Mouse (Mus musculus) left cerebral cortex, adult 9 months (tissue): ENCODE data around the gene Pou2f3.
"Not testable (repeated sequence)": the region's sequence is repeated elsewhere in the genome, so short reads cannot be mapped to it uniquely, and the experiment has no call there.

Experiments
- DNase-seq, 2 experiments: peaks; one replicate each; pipeline ENCODE4 v3.0.0; 2022; ENCODE audit warnings: low spot score in 2 of 2

The Pou2f3 gene

DNA sequence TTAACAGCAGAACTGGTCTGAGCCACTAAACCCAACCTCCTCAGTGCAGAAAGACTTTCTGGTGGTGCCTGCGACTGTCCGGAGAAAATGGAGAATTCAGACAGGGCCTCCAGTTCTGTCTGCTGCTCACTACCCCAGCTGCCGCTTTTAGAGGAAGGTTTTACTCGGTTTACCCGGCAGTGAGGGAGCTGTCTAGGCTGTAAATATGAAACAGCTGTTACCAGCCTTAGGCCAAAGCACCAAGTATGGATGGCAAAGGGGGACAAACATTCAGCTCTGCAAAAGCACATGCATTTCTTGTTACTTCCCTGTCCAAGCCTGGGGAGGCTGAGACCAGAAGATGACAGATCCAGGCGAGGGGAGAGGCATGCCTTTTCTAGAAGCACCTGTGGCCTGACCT lies 43.8 kb downstream of the Pou2f3 start:
- DNase-seq = no peak

DNA sequence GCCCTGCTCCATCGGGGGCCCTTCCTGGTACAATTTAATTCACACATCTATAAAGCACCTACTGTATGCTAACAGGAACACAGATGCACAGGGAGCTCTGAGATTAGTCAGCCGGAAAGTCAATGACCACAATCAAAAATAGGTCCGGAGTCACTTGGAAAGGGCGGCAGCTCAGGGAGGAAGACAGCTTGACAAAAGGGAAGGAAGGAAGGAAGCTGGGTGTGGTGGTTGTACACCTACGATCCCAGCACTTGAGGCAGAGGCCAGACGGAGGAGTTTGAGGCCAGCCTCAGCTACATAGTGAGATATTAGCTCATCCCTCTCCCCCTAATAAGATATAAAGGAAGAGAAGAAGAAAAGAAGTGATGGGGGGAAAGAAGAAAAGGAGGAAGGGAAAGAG lies 54.2 kb downstream of the Pou2f3 start:
- no peak for DNase-seq

DNA sequence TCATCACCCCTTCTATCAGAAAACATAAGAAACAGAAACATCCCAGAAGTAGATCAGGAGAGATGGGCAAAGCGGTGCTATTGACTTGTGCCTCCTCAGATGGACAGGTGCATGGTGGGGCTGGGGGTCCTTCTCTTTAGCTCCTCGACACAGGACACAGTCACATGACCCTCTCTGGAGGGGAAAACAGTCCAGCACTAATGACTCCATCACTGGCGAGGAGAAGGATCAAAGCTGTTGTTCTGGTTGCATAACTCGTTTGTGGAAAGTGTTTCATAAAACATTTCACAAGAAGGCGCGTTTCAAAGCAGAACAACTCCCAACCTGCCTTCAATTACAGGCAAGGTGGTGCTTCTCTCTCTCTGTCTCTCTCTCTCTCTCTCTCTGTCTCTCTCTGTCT lies 58.4 kb downstream of the Pou2f3 start:
- DNase-seq = no peak

DNA sequence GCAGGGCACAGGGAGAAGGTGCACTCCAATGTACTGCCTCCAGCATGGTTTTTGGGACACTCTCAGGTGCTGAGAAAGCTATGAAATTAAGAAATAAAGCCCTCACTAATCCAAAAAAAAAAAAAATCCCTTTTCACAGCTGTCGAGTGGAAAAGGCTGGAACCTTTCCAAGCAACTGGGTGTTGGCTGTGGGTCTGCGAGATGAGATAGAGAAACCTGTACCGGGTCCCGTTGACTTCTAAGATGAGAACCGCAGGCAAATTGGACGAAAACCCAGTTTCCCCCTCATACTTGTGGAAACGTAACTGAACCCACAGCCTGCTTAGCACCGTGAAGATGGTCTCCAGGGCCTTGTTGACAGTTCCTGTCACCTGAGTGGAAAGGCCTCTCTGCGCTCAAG lies 59.2 kb downstream of the Pou2f3 start:
- no peak for DNase-seq

DNA sequence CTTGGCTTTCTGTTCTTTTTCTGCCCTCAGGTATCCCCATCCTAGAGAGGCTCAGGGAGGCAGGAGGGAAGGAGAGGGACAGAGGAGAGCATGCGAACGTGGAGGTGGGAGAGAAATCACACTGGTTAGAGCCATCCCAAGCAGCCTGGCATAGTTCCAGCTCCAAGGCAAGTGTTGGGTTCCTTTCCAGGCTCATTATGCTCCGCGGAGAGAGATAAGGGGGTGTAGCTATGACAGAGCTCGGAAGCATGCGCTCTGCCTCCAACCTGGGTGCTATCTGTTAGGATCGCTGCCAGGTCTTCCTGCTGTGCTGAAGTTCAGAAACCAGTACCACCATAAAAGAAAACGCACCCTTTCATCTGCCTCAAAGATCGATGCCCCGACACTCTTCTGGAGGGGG lies 60.1 kb downstream of the Pou2f3 start:
- peak in 1 of 2 experiments; percentile 80 for DNase-seq

DNA sequence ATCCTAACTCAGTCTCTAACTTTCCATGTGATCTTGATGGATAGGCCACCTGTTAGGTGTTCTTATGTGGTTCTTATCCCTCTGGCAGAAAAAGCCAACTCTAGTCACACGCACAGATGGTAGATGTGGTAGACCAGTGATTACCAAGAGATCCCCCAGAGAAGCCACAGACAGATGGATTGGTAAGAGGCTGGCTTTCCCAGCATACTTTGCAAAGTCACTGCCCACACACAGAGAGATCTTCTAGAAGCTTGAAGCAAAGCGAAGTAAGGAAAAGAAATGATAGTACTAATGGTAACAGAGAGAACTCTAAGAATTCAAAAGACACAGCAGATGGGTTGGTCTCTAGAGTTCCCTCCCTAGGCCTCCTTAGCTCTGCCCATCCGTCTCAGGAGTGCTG lies 60.7 kb downstream of the Pou2f3 start:
- peak in 1 of 2 experiments; percentile 65 for DNase-seq

DNA sequence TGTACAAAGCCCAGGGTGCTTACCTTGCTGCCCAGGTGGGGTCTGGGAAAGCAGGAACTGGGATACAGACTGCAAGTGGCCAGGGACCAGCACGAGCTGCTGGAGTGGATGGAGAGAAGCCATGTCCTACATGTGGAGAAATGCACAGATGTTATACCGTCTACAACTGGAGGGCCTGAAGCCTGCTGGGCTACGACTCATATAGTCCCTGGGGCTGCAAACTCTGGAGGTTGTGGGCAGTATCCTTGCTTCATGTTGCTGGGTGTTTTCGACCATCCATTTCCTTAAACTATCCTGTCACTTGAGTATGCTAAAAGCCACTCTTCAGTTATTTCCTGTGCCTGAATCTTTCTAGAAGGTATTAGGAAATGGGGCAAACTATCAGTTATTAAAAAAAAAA lies 65.0 kb downstream of the Pou2f3 start:
- no peak for DNase-seq

DNA sequence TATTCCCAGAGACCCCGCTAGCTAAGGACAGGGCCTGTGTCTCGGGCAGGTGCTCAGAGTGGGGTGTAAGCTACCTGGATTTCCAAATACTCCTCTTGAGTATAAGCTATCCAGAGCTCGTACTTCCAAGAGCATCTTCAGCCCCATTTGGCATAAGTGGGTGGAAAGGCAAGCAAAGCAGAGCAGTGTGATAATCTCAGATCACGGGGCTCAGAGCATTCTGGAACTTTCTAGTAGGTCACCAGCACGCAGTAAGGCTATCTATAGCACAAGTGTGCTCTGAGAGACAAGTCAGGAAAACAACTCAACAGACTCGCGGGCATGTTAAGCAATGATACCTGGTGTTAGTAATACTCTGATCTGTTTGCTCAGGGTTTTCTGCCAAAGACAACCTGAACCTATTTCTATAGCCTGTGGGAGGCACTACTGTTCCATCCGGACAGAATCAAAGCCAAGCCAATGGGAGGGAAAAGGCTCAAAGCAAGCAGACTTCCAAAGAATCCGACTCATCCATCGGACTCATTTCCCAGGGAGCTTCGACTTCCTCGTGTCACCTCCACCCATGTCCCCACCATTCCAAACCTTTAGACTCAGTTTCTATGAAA lies 65.9 kb downstream of the Pou2f3 start:
- DNase-seq = no peak

DNA sequence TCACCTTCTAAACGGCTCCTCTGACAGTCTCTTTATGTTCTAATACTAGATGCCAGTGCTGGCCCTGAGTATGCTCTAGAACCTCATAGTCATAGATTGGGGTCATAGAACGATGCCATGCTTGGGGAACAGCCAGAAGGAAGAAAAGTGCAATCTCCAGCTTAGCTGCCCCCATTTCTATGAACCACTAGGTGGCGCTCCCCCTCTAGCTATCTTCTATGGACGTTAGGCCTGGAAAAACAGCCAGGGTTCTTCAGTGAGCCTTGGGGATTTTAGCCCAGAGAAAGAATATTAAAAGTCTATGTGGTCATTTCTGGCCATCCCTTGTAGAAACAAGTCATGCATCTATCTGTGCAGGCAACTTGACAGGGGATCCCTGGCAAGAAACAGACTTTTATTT lies 68.3 kb downstream of the Pou2f3 start:
- peak in 1 of 2 experiments; percentile 81 for DNase-seq

DNA sequence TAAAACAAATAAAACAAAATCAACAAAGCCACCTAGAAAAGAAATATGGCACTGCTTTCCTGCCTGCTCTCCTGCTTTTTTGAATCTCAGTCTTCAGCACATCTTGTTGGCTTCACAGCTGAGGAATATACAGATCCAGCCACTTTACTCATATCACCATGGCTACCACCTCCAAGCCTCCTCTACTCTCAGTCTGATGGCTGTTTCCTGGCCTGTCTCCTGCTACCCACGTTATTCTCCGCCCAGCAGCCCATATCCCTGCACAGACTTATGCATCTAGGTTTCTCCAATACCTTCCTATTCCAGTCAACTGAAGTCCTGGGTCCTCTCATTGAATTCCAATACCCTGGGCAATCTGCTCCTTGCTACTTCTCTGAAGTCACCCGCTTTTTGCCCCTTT lies 76.6 kb downstream of the Pou2f3 start:
- peak in 1 of 2 experiments; percentile 78 for DNase-seq

DNA sequence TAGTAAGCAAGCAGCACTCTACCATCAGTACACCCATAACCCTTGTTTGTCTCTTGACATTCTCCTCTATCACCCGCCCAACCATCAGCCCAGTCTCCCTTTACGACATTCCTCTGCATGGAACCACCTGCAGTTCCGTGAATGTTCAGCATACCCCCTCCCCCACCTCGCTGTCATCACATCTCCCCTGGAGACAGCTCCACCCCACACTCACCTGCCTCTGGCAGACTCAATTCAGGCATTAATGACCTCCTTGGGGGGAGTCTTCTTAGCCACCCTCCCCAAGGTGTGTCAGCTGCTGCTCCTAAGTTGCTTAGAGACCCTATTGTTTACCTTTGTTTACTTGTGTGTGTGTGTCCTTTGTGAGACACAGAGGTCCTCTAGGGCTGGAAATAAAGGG lies 77.8 kb downstream of the Pou2f3 start:
- DNase-seq = no peak

DNA sequence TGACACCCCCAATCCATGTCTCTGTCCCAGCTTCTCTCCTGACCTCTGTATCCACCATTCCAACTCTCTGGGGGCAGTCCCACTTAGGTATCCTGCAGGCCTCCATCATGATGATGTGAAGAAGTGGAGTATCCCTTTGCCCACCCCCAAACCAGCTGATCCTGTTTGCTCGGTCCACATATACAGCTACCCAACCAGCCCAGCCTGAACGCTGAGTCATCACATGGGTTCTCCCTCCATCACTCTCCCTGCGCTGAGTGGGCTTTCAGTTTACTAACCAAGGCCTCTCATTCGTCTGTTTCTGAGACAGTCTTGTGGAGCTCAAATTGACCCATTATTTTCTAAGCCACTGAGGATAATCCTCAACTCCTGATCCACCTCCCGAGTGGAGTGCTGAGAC lies 78.2 kb downstream of the Pou2f3 start:
- no peak for DNase-seq

DNA sequence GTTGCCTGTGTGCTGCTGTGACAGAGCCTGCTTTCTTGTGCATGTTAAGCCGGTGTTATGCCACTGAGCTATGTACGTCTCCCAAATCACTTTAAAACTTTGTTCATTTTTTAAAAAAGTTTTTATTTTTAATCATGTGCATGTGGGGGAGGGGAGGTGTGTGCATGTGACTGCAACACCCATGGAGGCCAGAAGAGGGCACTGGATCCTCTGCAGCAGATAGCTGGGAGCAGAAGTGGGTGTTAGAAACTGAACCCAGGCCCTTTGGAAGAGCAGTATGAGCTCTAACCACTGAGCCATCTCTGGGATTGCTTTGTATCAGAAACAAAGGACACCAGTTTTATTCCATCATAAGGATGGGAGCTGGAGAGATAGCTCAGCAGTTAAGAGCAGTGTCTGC lies 79.5 kb downstream of the Pou2f3 start:
- DNase-seq = no peak

DNA sequence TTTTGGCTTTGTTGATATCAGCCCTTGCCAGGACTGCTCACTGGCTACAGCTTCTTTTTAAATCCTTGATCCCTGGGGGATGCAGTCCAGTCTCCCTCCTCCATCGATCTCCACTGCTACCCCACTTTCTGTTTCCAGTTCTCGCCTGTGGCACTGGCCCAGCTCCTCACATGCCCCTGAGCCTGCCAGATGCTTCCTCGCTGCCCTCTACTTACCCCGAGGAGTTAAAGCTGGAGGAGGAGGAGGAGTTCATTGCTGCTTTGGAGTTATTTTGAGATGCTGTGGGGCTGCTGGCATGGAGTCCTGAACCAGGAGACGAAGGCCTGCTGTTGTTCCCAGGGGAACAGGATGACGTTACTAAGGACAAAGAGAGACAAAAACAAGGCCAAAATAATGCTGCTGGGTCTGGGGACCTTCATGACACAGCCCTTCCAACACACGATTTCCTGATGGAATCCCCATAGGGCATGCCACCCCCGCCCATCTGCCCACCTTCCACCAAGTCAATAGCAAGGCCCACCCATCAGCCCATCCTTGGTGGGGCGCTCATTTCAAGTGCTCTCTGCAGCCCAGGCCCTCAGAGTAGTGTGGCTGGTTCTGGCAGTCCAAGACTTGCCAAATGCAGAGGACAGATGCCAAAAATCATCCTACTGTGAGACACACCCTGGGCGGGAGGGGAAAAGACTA lies 82.9 kb downstream of the Pou2f3 start:
- peak in 1 of 2 experiments; percentile 61 for DNase-seq

DNA sequence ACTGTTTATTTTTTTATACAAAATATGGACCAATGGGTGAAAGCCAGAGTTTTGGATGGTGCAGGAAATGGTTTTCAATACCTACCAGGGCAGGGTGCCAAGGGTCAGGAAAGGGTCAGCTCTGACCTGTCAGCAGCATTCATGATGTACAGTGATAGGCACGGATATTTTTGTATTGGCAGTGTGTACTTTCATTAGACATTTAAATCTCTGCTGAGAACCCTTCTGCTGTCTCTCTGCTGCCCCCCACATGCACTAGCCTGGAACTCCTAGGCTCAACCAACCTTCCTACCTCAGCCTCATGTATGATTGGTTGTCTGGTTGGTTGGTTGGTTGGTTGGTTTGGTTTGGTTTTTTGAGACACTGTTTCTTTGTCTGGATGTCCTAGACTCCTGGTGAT lies 87.8 kb downstream of the Pou2f3 start:
- no peak for DNase-seq

DNA sequence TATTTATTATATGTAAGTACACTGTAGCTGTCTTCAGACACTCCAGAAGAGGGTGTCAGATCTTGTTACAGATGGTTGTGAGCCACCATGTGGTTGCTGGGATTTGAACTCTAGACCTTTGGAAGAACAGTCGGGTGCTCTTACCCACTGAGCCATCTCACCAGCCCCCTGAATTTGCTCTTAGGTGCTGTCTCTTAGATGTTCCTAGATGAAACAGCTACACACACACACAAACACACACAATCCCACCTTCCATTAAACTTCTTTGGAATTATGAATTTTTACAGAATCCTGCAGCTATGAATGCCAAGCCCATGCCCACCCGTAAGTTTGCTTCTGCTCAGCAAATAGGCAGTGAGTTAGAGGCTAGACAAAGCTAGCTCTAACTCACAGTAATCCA lies 88.2 kb downstream of the Pou2f3 start:
- not testable (repeated sequence) for DNase-seq

DNA sequence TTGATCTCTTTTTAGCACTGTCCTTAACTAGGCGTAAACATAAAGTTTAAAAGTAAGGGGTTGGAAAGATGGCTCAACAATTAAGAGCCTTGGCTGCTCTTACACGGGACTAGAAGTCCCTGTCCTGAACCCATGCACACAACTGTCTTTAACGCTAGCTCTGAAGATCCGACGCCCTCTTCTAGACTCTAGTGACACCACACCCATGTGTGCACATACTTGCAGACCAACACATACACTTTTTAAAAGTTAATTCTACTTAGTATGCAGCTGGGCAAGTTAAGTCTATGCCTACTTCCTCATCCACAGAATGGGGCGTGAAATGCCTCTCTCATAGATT lies 93.2 kb downstream of the Pou2f3 start:
- no peak for DNase-seq

DNA sequence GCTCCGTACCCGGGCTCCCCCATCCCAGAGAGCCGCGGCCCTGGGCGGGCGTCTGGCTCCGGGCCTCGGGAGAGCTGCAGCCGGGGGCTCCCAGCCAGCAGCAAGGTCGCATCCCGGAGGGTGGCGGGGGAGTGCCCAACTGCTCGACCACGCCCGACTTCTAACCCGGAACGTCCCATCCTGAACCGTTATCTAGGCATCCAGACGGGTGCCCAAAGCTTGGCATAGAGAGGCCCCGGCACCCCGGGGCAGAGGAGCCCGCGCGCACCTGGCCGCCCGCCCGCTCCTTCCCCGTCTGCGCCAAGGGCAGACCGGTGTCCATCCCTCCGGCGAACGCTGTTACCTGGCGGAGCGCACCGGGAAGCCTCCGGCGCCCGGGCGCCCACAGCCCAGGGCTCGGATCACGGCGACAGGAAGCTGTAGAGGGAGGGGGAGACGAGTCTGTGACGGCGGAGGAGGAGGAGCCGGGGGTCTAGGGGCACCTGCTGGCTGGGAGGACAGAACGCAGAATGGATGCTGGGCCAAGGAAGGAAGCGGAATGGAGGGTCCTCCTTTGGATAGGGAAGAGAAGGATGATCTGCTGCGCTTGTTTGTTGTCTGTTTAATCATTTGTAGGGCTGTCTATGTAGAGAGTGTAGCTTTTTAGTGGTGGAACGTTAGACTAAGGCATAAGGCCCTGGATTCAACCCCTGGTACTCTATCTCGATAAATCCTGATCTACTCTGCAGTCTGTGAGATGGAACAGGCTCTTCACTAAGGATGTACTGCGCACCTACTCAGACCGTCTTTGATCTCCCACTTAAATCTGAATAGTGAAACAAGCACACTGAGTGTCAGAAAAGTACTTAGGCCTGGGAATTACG lies 93.8 kb downstream of the Pou2f3 start, which contains the start of gene Tmem136:
Tmem136 (minus strand) TSS at position 437 of the 863 bp plus-strand sequence.
- peak in 1 of 2 experiments; percentile 56 for DNase-seq

DNA sequence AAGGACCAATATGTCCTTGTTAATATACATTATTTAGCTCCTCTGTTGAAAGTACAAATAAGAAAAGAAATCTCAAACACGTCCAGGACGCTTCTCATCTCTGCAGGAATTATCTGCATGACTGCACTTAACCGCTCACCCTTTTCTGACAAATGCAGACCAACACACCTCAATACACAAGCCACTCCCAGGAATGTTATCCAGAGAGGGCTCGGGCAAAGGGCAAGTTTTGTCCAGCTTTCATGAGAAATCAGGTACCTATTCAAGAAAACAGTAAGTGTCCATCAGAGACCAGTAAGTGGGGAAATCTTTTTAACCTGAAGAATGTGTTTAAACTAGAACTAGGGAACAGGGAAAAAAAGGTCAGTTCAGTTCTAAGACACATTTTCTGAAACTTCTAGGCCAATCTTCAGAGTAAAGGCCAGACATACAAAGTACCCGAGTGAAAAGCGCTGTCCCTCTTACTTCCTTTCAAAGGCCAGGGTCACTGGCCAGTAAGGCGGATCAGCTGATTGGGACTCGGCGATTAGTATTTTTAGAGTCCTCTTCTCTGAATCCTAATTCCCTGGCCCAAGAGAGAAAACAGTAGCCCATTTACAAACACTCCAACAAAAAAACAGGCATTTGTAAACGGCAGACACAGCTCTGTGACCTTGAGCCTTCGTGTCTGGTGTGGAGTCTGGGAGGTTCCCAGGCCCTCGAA lies 94.6 kb downstream of the Pou2f3 start:
- no peak for DNase-seq

DNA sequence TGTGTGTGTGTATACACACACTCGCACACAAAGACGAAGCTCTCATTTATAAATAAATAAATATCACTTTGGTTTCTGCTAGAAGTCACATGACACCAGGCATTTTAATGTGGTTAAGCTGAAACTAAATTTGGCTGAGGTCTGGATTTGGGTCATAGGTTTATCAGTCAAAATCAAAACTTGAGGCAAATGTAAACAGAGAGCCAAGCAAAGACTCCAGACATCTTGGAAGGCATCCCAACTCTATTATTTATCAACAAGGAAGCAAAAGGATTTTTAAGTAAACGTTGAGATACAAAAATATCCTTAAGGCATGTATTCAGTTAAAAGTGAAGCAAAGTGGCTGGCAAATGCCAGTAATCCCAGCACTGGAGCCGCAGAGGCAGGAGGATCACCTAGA lies 95.3 kb downstream of the Pou2f3 start:
- DNase-seq = no peak

DNA sequence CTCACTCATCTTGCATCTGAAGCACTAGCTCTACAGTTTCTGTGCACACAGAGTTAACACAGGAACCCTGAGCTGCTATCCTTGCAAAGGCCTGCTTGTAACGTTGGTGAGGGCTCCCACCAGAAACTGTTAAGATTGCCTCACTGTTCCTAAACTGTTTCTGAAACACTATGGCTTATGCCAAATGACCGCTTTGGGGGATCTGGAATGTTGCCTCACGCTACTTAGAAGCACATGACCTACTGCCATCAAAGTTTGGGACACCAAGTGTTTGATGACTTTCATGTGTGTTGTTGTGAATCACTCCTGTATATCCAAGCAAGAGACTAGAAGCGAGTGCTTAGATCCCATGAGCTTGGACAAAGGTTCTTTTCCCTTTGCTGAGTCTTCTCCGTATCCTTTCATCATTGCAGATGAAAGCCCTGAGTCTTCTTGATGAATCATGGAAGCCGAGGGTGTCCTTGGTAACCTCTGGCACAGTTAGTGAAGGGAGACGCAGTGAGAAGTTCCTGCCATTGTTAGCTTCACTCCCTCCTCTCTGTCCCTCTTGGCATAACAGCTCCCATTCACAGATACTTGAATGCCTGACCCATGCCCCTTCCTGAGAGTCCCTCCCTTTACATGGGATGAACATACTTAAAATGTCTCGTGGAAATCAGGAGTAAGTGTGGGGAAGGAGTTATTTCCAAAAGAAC lies 99.7 kb downstream of the Pou2f3 start:
- no peak for DNase-seq

DNA sequence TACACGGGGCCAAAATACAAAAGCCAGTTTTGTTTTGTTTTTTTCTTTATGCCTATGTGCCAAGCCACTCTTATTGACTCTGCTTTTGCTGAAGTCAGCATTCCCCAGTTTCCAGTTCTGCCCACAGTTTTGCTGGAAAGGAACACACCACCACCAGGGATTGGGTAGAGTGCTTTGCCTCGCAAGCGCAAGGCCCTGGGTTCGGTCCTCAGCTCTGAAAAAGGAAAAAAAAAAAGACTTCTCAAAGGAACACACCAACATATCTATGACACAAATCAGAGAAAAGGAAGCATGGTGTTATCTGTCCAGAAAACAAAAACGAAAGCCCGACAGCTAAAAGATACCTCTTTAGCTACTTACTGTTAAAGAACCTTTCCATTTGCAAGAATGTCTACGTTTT lies 101.0 kb downstream of the Pou2f3 start:
- DNase-seq = no peak
